Mouse (Mus musculus): ENCODE data around the gene Med29. TPM values are rescaled to one million over a fixed set of nuclear protein-coding genes. Genes with fewer than 3 reads are reported as not detected.

The Med29 gene
- total and polyA plus RNA-seq, 3 experiments: 31.1 to 39.6 TPM; not detected in 1

DNA sequence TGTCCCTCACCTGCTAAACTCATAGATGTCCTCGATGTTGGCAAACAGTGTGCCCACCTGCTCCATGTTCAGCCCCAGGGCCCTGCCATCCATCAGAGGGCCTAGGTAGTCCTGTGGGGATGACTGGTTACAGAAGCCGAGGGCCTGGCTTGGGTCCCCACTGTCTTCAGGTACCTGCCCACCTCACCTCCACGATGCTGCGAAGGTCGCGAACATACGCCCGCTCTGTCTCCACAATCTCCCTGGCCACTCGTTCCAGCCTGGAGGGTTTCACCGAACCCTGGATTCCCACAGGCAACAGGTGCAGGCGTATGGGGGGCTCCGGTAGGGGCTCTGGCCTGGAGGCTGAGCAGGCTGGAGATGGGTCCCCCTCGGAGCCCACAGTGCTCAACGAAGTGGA is 22.5 kb downstream of the Med29 start:
- H3K9ac ChIP-seq (ENCODE audit: control insufficient read depth, low read depth, low read length, poor library complexity, severe bottlenecking): no peak overlapping the region
- H3K4me3 ChIP-seq (ENCODE audit: control insufficient read depth in 1 of 2, insufficient read depth in 1 of 2, low read depth in 2 of 2, low read length in 2 of 2): no peak overlapping the region
- H3K4me1 ChIP-seq (ENCODE audit: control insufficient read depth in 1 of 2, insufficient read depth in 2 of 2, low read length in 2 of 2): peaks cover 0 to 7% of the 10 kb centered on the region in 2 experiments; a peak in 2 of 4 replicates
- TF ChIP-seq POLR2AphosphoS2 (IDR thresholded peaks at IDR 0.05; ENCODE audit: low read length): no peak
- TF ChIP-seq ZNF384 (IDR thresholded peaks at IDR 0.05; ENCODE audit: low read depth, low read length): no peak
- TF ChIP-seq MAX (IDR thresholded peaks at IDR 0.05; ENCODE audit: low read length): no peak
- no peak for TF ChIP-seq GABPA (IDR thresholded peaks at IDR 0.05; ENCODE audit: low read depth, low read length)
- no peak for TF ChIP-seq EP300 (IDR thresholded peaks at IDR 0.05; ENCODE audit: low read depth in 1 of 2, low read length in 2 of 2)
- TF ChIP-seq CTCF (IDR thresholded peaks at IDR 0.05 in 2 of 3, conservative IDR thresholded peaks at IDR 0.05 in 1 of 3; ENCODE audit: control insufficient read depth in 1 of 3, insufficient read depth in 1 of 3, low read depth in 2 of 3, low read length in 3 of 3, poor library complexity in 1 of 3, severe bottlenecking in 1 of 3): no peak
- no peak for TF ChIP-seq ZKSCAN1 (IDR thresholded peaks at IDR 0.05; ENCODE audit: low read depth, low read length)
- TF ChIP-seq RAD21 (IDR thresholded peaks at IDR 0.05; ENCODE audit: low read depth, low read length): no peak
- no peak for TF ChIP-seq USF2 (IDR thresholded peaks at IDR 0.05; ENCODE audit: borderline replicate concordance in 1 of 2, insufficient read depth in 1 of 2, low read depth in 1 of 2, low read length in 2 of 2)
- TF ChIP-seq SIN3A (IDR thresholded peaks at IDR 0.05; ENCODE audit: low read length): no peak
- TF ChIP-seq ETS1 (IDR thresholded peaks at IDR 0.05; ENCODE audit: low read depth, low read length): no peak
- TF ChIP-seq ZMIZ1 (IDR thresholded peaks at IDR 0.05; ENCODE audit: low read depth, low read length): no peak
- no peak for TF ChIP-seq ZC3H11A (IDR thresholded peaks at IDR 0.05; ENCODE audit: low read depth, low read length)
- TF ChIP-seq JUND (IDR thresholded peaks at IDR 0.05; ENCODE audit: low read depth, low read length): no peak
- H3K27ac ChIP-seq (ENCODE audit: control insufficient read depth, low read depth, low read length): no peak overlapping the region
- peaks cover 2% of the 10 kb centered on the region; the same call in 1 of the 2 replicates for H3K79me2 ChIP-seq (ENCODE audit: control insufficient read depth, insufficient read depth, low read length, poor library complexity)
- no peaks in the 10 kb centered on the region for H3K9me3 ChIP-seq (replicated peaks; ENCODE audit: insufficient read depth, low read length)
- DNase-seq (ENCODE audit: low read depth, low spot score): no peak
- H3K27me3 ChIP-seq (ENCODE audit: control insufficient read depth in 1 of 2, insufficient read depth in 2 of 2, low read length in 2 of 2): no peaks in the 10 kb centered on the region
- H3K36me3 ChIP-seq (ENCODE audit: control insufficient read depth in 1 of 2, insufficient read depth in 2 of 2, low read length in 2 of 2): peaks cover 0 to 2% of the 10 kb centered on the region in 2 experiments; a peak in 1 of 4 replicates

DNA sequence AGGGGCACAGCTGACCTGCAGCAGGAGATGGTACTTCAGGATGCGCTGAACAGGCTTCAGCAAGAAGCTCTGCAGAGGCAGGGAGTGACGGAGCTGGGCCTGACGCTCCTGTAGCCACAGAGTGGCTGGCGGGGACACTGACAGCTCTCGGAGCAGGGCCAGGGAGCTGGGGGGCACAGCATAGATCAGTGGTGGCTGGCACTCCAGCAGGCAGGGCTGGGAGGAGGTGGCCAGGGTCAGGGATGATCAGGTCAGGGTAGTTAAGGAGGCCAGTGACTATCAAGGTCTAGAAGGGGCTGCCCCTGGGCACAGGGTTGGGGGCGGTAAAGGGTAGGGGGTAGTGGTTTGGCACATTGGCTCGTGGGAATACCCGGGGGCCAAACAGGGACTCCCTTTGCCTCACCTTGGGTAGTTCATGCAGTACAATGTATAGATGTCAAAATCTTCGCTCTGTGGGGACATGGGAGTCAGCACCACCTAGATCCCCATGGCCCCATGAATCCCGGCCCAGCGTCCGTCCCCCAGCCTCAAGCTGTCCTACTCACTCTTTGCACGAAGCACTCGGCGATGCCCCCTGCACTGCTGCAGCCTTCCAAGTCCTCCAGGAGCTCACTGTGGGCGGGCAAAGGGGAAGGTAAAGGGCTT is 24.1 kb downstream of the Med29 start:
- Histone ChIP-seq H3K27ac (ENCODE audit: control insufficient read depth, low read depth, low read length) (no peak overlapping the region), H3K27me3 (ENCODE audit: control insufficient read depth in 1 of 2, insufficient read depth in 2 of 2, low read length in 2 of 2) (no peaks in the 10 kb centered on the region), H3K9ac (ENCODE audit: control insufficient read depth, low read depth, low read length, poor library complexity, severe bottlenecking) (no peak overlapping the region), H3K9me3 (replicated peaks; ENCODE audit: insufficient read depth, low read length) (no peaks in the 10 kb centered on the region), H3K4me1 (ENCODE audit: control insufficient read depth in 1 of 2, insufficient read depth in 2 of 2, low read length in 2 of 2) (no peaks in the 10 kb centered on the region; a peak in 1 of 4 replicates), H3K36me3 (ENCODE audit: control insufficient read depth in 1 of 2, insufficient read depth in 2 of 2, low read length in 2 of 2) (no peaks in the 10 kb centered on the region), H3K4me3 (ENCODE audit: control insufficient read depth in 1 of 2, insufficient read depth in 1 of 2, low read depth in 2 of 2, low read length in 2 of 2) (no peak overlapping the region), H3K79me2 (ENCODE audit: control insufficient read depth, insufficient read depth, low read length, poor library complexity) (peaks cover 2% of the 10 kb centered on the region; the same call in 1 of the 2 replicates)
- TF ChIP-seq RCOR1 (IDR thresholded peaks at IDR 0.05; ENCODE audit: low read depth, low read length) (no peak), POLR2AphosphoS2 (IDR thresholded peaks at IDR 0.05; ENCODE audit: low read length) (no peak), MAZ (IDR thresholded peaks at IDR 0.05; ENCODE audit: low read depth, low read length) (no peak), EP300 (IDR thresholded peaks at IDR 0.05; ENCODE audit: low read depth in 1 of 2, low read length in 2 of 2) (no peak), USF1 (IDR thresholded peaks at IDR 0.05; ENCODE audit: low read depth, low read length) (no peak), TAL1 (IDR thresholded peaks at IDR 0.05; ENCODE audit: low read length) (no peak), TBP (IDR thresholded peaks at IDR 0.05; ENCODE audit: low read depth, low read length) (no peak), KAT2A (conservative IDR thresholded peaks at IDR 0.05; ENCODE audit: low read depth, low read length) (no peak), MXI1 (IDR thresholded peaks at IDR 0.05; ENCODE audit: low read depth, low read length) (no peak), HCFC1 (IDR thresholded peaks at IDR 0.05; ENCODE audit: low read depth, low read length) (no peak), MAFK (IDR thresholded peaks at IDR 0.05; ENCODE audit: borderline replicate concordance, low read depth, low read length) (no peak), MYB (IDR thresholded peaks at IDR 0.05; ENCODE audit: low read depth, low read length) (no peak), MAX (IDR thresholded peaks at IDR 0.05; ENCODE audit: low read length) (no peak), BHLHE40 (IDR thresholded peaks at IDR 0.05; ENCODE audit: borderline replicate concordance, low read depth, low read length) (no peak), NRF1 (IDR thresholded peaks at IDR 0.05; ENCODE audit: insufficient read depth, low read depth, low read length, poor library complexity, severe bottlenecking) (no peak)
- no peak for DNase-seq (ENCODE audit: low read depth, low spot score)
